Mouse (Mus musculus): ENCODE measurements around the gene Jmjd1c.

DNA sequence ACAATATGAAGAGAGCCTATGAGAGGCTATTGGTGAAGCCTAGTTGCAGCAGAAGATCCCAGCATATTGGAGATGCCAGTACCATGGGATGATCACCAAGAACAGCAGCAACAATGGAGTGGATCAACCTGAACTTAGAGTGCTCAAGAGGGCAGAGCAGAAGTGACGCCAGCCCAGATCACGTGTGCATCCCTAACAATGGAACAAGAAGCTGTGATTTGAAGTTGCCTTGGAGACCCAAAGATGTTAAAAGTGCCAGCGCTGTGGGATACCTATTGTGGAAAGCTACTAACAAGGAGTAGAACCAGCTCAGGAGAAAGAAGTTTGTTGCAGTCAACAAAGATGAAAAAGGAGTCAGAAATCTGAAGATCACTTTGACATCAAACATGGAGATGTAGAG lies 55.8 kb downstream of the Jmjd1c start:
- no peak for TF ChIP-seq CTCF (IDR thresholded peaks at IDR 0.05; ENCODE audit: low read depth)
- no peak for TF ChIP-seq EP300 (optimal IDR thresholded peaks at IDR 0.05)
